Mouse (Mus musculus): ENCODE results near the gene Emsy.

DNA sequence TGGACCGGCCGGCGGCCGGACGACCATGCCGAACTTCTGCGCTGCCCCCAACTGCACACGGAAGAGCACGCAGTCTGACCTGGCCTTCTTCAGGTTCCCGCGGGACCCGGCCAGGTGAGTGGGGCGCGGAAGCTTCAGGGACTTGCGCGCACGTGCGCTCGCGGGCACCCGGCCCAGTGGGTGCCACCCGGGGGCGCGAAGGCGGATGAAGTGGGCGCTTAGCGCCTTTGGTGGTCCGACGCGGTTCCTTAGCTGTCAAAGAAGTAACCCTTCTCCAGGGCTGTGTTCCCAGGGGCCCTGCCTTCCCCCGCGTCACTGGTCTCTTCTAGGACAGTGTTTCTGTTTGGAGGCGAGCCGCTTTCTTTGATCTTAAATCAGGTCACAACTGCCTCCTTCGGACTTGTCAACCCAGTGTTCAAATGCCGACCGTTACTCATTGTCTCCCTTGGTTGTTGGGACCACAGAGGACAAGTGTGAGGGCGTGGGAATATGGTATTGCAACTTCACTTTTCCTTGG is 46.8 kb upstream of the Emsy start:
- TF ChIP-seq CTCF (IDR thresholded peaks at IDR 0.05; ENCODE audit: low read depth) (no peak), EP300 (IDR thresholded peaks at IDR 0.05; ENCODE audit: low read depth) (no peak)
